Mouse (Mus musculus) lung, postnatal 0 days (tissue): ENCODE results near the gene Agbl1.

ENCODE experiments used
- CTCF ChIP-seq: IDR thresholded peaks from 2 replicates; pipeline ENCODE4 v1.5.1; 2016; ENCODE audit warnings: antibody characterized with exemption, mild to moderate bottlenecking
- EP300 ChIP-seq: IDR thresholded peaks from 2 replicates; pipeline ENCODE4 v1.6.1; 2016; ENCODE audit warnings: antibody characterized with exemption, mild to moderate bottlenecking, control low read depth

- TF ChIP-seq CTCF (no peak), EP300 (no peak)
Measured at GRCm38 (mm10) chr7:76911672-76912071, 682.0 kb downstream of the Agbl1 start.
